Mouse (Mus musculus) left cerebral cortex, adult 9 months (tissue): Measurements from ENCODE around the gene Vmn1r159.
"Not testable (repeated sequence)": the region's sequence is repeated elsewhere in the genome, so short reads cannot be mapped to it uniquely, and the experiment has no call there.

Experiments
- DNase-seq, 2 experiments: peaks; one replicate each; pipeline ENCODE4 v3.0.0; 2022; ENCODE audit warnings: low spot score in 2 of 2

Gene Vmn1r159

GRCm38 (mm10) chr7:22843505-22843904 is at the start of gene Vmn1r159:
Vmn1r159 (minus strand) TSS chr7:22843605.
- DNase-seq: not testable (repeated sequence)

GRCm38 (mm10) chr7:22870924-22871323 is 27.5 kb upstream of the Vmn1r159 start, which contains the start of gene Vmn1r160:
Vmn1r160 (plus strand) TSS chr7:22871224.
- not testable (repeated sequence) for DNase-seq
